Mouse (Mus musculus): ENCODE measurements around the gene Pax9.

Gene Pax9

DNA sequence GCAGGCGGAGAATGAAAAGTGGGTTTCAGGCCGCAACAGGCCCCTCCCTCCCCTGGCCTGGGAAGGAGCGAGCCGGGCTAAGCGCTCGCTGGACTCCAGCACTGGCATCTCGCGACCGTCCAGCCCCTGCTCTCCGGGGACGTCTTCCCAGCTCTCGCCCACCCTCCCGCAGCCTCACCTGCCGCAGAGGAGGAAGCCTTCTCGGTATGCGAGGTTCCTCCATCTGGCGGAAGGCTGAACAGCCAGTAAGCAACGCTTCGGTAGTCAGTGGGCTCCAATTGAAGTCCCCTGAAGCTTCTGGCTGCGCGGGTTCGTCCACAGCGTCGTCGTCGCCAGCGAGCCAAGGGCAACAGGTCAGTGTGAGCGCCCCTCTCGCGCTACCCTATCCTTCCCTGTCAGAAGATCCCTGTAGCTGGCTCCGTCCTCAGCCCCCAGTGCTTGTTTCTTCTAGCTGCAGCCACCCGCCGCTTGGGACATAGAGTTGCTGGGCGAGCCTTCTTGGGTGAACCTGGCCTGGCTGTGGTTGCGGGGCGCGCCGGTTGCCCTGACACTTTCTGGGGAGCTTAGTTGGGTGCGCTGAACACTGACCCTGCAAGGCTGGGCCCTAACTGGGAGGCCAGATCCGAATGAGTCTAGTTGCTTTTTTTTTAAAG is at the start of gene Pax9:
Gene Pax9 (plus strand): TSS at position 341 of the 653 bp plus-strand sequence.
- in situ Hi-C loops (cut with MseI, MboI) = no loop called here

DNA sequence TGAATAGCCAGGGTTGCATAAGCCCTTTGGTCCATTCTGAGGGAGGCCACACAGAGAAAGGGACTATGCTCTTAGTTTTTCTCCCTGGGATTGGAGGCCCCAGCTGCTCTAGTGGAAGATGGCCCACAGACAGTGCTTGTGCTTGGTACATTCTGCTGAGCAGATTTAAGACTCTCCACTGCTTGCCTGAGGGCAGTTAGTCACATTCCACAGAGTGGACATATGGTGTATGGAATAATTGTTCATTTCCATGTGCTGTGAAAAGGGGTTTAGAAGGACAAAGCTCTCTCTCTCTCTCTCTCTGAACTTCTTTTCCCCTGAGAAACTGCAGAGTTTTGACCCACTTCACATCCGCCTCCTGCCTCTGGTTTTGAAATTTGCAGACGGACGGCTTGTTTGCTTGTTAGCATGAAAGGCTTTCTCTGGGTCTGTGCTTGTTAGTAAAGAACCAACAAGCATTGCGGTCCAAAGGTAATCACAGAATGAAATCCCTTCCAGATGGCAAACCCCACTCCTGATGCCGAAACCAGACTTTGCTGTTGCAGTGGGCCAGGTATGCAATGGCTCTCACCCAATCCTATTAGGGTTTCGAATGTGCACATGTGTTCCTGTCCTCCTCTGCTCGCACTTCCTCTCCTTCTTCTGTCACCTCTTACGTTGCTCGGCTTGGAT is 22.0 kb upstream of the Pax9 start:
- in situ Hi-C loops (cut with MseI, MboI) = no loop called here

DNA sequence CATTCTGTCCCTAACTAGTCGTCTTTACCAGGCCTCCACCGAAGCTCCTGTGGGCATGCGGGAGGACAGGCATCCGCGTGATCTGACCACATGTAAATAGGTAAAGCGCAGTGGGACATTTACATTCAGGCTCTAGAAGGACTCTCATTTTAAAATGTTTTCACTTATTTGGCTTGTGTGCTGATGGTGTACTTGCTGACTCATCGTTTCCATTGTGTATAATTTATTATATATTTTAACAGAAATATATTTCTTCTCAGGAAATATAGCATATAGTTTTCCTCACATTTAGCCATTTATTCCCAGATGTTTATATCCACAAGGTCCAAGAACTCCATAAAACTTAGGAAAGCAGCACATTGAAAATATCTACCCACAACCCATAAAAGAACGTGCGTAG is 20.8 kb upstream of the Pax9 start:
- in situ Hi-C loops (cut with MseI, MboI) = no loop called here

DNA sequence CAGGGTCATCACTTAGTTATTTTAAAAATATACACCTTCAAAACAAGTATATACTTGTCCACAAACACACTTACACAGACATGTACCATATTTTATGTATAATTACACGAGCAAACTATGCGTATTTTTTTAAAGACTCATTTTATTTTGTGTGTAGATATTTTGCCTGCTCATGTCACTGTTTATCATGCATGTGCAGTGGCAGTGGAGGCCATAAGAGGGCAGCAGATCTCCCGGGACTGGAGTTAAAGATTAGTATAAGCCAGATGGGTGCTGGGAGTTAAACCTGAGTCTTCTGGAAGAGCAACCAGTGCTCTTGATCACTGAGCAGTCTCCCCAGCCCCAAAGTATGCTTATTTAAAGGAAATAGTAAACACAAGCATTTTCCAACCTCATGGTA is 16.8 kb upstream of the Pax9 start:
- in situ Hi-C loops (cut with MseI, MboI) = no loop called here

DNA sequence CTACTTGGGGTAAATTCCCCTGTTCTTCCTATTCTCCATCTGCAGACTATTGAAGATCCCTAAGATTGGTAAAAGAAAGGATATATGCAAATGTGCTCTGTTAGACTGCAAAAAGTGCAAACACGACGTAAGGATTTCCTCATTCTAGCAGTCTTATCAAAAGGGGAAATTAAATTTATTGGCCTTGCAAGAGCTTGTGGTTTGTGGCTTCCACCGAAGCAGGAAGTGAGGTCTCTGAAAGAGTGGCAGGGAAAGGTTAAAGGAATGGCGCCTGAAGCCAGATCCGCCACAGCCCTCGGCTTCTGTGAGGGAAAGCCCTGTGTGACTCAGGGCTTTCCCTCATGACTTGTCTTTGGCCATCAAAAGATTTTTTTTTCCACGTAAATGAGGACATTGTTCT is 13.9 kb upstream of the Pax9 start:
- in situ Hi-C loops (cut with MseI, MboI) = no loop called here

DNA sequence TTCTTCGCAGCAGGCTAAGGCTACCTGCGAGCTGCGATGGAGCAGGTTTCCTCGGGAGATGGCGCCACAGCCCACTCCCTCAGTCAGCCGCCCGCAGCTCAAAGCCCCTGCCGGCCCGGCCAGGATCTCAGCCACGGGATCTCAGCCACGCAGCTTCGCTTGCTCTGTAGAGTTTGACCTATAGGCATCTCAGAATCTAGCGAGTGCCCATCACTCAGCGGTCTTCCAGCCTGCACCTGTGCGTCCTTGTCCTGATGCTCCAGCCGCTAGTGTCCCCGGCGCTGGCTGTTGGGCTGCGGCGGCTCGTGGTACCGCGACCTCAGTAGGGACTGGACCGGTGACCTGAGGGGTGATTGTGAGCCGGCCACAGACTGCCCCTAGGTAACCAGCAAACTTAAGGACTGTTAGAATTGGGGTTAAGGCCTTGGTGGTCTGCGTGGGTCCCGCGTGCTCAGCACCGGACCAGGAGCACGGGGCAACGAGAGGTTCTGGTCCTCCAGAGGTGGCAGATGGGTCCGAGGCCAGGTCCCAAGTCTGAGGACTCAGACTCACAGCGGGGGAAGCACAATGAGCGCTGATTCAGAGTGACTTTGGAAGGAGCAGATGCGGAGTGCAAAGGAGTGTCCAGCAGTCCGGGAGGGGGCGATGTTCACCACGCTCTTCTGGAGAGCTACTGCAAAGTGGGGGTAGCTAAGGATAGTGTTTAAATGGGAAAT is 10.3 kb upstream of the Pax9 start:
- in situ Hi-C loops (cut with MseI, MboI) = loop anchor here (5.0 to 10.0 kb wide), 3 partner anchors 306 to 504 kb away; no protein-coding TSS in a partner anchor

DNA sequence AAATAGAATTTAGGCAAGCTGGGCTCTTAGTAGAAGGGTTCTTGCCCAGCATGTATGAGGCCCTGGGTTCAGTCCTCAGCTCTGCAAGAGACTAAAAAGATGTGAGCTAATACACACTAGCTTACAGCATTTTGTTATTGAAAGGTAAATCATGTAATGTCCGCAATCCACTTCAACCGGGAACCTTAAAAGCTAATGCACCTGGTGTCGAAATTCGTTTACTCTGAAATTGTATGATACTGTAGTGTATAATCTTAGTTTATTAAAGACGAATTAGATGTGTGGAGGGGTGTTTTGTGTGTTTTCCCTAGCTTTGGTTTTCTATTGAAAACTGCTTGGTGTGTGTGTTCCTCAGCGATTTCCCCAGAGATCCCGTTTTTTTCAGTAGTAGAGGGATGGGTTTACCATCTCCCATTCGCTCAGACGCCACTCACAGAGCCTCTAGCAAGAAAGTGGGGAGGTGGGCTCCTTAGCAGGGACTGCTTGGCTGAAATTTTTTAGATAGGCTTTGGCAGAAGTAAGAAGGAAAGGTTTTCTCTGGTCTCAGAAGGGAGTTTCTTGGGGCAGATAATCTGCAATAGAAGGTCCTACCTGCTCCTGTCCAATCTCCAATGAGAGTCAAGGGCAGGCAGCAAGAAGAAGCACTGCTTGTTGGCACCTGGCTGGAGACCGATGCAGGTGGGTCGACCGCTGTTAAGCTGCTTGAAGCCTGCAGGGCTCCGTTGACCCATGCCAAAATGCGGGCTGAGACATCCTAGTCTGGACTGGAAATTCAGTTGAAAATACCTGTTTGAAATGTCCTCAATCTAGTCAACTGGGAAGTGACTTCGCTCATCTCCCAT is 3.7 kb upstream of the Pax9 start:
- in situ Hi-C loops (cut with MseI, MboI) = loop anchor here in 1 of 2 experiments (5.0 to 10.0 kb wide), 2 partner anchors 299 to 497 kb away; no protein-coding TSS in a partner anchor

DNA sequence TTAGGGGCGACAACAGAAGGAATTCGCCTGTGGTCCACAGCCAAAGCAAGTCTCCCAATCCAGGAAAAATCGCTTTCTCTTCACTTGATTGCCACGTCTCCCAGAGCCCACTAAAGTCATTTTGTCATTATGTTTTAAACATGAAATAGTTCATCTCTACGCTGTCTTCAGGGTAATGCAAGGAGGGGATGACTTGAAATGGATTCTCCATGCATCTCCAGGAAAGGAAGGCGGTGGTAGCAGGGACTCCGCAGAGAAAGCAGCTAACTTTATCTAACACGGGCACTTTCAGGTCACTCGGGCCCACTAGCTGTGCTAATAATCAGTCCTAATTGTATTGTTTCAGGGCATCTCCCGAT is 3.1 kb upstream of the Pax9 start:
- in situ Hi-C loops (cut with MseI, MboI) = loop anchor here in 1 of 2 experiments (5.0 to 10.0 kb wide), 2 partner anchors 299 to 496 kb away; no protein-coding TSS in a partner anchor

DNA sequence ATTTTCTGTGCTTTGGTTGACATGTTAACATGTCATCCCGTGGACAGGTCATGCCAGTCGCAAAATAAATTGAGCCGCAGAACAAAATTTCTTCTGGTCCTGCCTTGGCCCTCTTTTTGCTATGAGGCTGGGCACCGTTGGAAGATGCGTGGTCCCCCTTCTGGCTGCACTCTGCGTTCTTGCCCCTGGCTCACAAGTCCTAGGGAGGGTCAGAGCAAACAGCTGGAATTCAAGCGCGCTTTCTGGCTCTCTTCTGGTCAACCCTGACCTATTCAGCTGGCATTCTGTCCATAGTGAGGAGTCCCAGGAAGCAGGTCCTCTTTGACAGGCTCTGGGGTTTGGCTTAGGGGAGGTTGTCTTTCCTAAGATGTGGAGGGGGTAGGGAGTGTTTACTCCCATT is 2.6 kb upstream of the Pax9 start:
- in situ Hi-C loops (cut with MseI, MboI) = loop anchor here in 1 of 2 experiments (5.0 to 10.0 kb wide), 2 partner anchors 298 to 496 kb away; no protein-coding TSS in a partner anchor

DNA sequence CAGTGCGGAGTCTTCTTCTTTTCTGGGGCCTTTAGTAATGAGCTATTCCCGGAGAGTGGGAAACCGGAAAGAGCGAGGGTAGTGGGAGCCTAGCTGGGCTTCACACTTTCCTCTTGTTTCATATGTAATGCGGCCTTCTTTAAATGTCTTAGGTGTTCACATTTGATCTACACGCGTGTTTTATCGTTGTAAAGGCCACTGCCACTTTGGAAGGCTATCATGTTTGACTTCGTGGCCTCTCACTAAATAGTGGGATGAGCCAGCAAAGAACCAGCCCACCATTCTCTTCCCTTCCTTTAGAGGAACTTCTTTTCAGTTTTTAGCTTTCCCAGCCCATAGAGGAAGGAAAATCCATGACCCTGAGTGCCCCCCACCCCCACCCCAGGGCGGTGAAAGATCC is 2.2 kb upstream of the Pax9 start:
- in situ Hi-C loops (cut with MseI, MboI) = loop anchor here in 1 of 2 experiments (5.0 to 10.0 kb wide), 2 partner anchors 298 to 495 kb away; no protein-coding TSS in a partner anchor

DNA sequence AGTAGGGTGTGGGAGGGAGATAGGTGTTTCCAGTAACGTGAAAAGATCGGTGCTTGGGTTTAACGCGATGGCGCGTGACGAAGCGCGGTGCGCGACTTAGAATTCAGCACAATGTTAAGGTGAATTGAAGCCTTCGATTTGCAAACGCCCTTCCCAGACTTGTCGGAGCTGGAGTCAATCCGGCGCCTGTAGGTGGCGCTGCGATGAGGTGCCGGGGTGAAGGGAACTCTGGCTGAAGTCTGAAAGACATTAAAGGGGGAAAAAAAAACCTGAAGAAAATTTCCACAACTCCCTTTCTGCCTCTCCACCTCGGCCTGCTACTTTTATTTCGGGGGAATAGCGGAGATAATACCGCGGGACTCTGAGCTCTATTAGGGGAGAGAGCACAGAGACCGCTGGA is 1.8 kb upstream of the Pax9 start:
- in situ Hi-C loops (cut with MseI, MboI) = loop anchor here in 1 of 2 experiments (5.0 to 10.0 kb wide), 2 partner anchors 298 to 495 kb away; no protein-coding TSS in a partner anchor

DNA sequence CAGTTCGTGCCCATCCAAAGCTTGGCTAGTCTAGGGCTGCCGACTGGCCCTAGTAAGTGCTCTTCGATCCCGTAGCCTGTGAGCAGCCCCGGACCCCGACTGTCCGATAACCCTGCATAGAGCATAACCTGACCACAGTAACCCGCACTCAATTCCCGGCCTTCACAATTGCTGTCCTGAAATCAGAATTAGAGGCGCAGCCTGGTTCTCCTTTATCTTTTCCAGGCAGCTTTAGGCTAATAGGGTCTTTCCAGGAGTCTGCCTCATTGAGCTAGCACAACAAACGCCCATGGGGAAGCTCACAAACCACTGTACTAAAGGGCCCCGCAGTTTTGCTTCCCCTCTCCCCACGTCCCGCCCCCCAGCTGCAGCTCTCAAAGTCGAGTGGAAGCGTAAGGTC is 1.2 kb upstream of the Pax9 start:
- in situ Hi-C loops (cut with MseI, MboI) = no loop called here

DNA sequence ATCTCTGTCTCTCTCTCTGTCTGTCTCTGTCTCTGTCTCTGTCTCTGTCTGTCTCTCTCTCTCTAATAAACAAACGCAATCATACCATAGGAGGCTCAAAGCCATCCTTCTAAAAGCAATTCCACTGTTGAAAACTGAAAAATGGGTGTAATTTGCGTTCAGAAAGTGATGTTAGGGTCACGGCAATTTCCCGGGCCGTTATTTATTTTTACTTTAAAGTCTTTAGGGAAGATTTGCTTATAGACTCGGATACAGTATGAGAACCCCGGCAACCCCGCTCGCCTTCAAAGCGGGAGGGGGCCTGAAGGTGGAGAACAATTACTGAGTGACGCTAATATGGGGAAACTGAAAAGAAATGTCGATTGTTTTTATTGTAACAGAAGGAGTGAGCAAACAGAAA is 566 bp upstream of the Pax9 start:
- in situ Hi-C loops (cut with MseI, MboI) = no loop called here

DNA sequence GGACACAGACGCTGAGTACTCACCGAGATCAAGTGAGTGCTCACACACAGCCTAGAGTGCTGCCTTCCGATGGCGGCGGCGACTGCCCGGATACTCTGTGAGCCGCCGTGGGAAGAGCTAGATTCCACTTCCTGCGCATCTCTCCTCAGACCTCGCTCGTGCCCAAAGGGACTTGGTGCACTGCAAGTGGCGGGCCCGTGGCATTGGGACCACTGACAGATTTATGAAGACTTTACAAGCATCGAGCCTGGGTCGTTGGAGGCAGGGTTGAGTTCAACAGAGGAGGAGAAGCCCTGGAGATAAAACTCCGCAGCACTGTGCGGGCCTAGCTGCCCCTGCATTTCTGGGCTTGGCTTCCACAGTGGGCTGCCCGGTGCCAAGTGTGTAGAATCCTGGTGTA is 969 bp downstream of the Pax9 start:
- in situ Hi-C loops (cut with MseI, MboI) = no loop called here

DNA sequence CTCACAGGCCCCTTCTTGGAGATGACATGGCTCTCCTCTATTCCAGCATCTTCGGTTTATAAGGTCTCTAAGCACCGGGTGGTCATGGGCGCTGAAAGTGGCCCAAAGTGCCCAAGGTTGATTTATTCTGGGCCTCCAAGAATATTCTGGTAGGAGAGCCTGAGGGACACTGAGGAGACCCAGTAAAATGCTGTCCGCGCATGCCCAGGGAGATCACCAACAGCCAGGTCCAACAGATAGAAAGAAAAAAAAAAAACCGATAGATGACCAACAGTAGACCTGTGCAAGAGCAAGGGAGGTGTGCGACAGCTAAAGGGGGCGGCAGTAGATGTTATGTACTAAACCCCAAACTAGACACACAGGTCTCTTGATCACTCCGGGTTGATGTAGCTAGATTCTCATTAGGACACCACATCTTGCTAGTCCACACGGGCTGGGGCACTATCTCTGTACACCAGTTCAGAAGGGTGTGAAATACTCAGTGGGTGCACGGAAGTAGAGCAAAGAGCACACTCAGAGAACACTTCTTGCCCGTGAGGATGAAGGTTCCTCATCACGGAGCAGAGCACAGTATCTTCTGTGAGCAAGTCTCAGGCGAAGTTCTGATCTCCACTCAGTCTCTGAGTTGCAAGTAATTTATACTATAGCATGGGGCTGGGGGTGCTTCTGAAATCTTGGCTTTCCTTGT is 2.0 kb downstream of the Pax9 start:
- in situ Hi-C loops (cut with MseI, MboI) = no loop called here

DNA sequence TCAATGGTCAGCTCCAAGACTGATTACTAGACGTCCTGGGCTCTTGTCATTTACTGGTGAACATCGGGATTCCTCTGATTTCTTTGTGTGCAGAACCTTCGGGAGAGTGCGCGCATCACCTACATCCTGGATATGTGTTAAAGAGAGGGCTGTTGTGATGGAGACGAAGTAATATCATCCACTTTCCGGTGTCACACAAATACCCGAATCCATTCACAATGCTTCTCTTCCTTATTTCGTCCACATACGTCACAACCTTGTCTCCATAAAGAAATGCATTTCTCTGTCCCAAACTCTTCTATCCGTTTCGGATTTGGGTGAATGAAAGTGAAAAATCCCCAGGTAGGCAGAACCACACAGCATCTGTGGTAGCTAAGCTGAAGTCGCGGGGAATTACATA is 2.8 kb downstream of the Pax9 start:
- in situ Hi-C loops (cut with MseI, MboI) = no loop called here

DNA sequence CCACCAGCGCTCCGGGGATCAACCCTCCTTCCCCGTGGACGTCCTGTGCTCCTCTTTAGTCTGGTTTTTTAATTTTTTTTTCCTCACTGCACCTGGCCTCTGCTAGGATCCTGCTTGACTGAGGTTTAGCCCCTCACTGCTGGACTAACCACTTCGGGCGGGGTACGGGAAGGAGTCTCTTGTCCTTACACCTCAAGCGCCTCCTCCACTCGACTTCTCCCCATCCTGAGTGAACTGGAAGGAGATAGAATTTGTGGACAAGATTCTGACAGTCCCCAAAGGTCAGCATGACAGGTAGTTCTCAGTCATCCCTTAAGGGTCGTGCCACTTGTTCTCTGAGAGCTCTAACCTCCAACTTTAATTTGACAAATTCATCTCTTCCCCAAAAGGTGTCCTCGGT is 3.4 kb downstream of the Pax9 start:
- in situ Hi-C loops (cut with MseI, MboI) = no loop called here

DNA sequence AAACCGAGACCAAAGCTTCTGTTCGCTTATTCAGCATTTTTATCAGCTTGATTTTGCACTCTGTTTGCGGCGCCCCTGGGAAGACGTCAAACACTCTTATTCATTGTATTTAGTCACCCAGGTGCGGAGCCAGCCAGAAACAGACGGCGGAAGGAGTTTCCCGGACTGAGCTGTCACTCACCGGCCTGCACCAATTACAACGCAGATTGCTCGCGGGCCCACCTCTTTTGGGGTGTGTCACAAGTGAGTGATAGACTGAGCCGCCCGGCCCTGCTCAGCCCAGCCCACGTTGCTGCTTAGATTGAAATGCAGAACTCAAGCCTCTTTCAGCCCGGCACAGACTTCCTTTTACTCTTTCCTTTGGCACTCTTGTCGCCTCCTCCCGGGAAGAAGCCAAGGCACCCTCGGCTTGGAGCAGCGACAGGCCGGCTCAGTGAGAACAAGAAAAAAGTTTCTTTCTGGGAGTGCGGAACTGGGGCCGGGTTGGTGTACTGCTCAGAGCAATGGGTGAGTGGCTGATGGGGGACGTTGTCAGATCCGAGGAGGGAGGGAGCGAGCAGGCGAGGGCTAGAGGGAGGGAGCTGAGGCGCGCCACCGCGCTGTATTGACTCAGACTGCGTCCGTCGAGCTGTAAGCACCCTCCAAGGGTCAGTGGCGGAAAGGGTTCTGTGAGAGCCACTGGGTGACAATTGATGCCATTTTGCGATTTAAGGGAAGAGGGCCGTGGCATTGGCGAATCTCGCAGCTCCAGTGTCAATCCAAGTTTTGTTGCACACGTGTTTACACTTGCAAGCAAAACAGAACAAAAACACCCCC is 4.0 kb downstream of the Pax9 start:
- in situ Hi-C loops (cut with MseI, MboI) = no loop called here

DNA sequence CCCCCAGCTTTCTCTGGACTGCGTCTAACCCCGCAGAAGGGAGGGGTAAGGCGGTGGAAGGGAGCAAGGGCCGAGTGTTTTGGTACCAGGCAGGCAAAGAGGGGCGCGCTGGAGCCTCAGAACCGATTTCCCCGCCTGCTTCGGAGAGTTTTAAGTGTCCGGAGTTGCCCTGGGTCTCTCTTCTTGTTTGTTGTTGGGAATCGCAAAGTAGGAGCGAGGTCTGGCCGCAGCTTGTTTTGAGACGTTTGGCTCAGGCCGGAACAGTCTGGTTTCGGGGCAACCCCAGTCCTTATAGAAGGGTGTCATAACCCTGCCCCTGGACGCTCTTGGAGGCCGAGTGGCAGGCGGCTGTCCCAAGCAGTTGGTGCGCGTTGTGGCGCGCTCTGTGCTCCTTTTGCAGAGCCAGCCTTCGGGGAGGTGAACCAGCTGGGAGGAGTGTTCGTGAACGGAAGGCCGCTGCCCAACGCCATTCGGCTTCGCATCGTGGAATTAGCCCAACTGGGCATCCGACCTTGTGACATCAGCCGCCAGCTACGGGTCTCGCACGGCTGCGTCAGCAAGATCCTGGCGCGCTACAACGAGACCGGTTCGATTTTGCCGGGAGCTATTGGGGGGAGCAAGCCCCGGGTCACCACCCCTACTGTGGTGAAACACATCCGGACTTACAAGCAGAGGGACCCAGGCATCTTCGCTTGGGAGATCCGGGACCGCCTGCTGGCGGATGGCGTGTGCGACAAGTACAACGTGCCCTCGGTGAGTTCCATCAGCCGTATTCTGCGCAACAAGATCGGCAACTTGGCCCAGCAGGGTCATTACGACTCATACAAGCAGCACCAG is 4.8 kb downstream of the Pax9 start:
- in situ Hi-C loops (cut with MseI, MboI) = no loop called here
